Mouse (Mus musculus): ENCODE data around the gene Rasa3.

The Rasa3 gene

GRCm38 (mm10) chr8:13647591-13647990, 29.8 kb downstream of the Rasa3 start:
- peak; percentile 90 for DNase-seq

GRCm38 (mm10) chr8:13644932-13645676, 32.3 kb downstream of the Rasa3 start:
- DNase-seq, result peak; percentile 98

DNA sequence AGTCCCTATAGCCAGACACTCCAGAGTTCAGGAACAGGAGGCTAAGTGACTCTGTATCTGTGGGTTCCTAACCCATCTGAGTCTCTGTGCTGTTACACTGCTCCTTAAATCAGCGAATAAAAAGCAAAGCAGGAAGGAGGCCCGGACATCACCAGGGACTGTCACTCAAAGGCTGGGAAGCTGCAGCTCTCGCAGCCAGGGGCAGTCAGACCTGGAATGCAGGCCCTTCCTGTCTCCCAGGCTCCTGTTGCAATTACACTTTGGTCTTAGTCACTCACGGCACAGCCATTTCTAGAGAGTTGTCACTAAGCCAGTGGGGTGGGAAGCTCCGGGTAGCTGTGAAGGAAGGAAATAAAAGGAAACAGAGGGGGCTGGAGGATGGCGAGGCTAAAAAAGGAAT, 33.2 kb downstream of the Rasa3 start:
- peak; percentile 98 for DNase-seq

DNA sequence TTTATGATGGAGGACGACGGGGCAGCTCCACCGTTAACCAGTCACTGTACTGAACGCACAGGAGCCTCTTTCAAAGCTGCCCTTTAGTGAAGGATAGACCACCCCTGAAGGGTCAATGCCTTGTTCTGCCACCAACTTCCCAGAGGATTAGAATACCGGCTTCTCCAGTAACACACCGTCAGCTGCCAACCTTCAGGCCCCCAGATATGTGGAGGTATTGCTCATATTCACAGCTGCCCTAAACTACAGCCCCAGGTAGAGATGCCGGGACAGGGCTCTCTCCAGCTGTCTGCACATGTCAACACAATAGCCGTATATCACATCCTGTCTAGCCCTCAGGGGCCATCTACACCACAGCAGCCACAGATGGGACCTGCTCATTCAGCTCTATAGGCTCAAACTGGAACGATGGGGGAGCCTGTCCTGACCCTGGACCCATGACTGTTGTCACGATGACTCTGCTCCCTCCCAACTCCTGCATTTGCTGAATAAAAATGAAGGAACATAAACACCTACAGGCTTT, 34.7 kb downstream of the Rasa3 start:
- peak; percentile 90 for DNase-seq

DNA sequence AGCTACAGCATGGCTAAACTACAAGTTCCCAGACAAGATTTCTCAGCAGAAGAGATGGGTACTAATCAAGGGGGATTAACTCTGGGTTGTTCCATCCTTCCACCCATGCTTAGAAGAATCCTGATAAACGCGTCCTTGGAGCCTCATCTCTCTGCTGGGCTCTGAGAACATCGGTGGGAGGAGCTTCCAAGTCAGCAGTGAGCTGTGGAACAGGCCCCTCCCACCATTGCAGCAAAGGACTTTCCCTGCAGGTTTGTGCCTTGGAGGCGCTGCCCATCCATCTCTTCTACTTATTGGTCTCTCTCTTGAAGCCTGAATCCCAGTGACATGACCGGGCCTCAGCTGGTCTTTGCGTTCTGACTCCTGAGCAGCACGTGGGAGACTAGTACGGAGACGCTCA, 36.2 kb downstream of the Rasa3 start:
- peak; percentile 93 for DNase-seq

DNA sequence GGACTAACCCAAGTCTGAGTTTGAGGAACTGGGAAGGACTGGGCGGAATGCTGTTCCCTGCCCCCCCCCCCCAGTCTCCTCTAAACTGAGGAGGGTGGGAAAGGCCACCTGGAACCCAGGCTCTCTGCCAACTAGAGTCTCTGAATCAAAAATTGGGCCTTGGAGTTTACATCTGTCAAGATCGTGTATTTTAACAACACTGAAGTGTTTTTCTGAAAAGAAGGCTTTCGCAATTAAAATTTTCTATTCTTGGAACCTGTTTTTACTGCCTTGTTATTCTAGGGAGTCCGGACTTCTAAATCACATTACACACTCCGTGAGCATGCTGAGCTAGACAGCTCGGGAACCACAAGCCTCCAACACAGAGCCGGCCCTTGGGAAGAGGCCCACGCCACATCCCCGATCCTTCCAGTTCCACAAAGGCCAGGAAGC, 36.9 kb downstream of the Rasa3 start:
- peak; percentile 97 for DNase-seq

- peak; percentile 96 for DNase-seq
Measured at GRCm38 (mm10) chr8:13633107-13633506, 44.3 kb downstream of the Rasa3 start.

- DNase-seq, result peak; percentile 92
Measured at GRCm38 (mm10) chr8:13632309-13632708, 45.1 kb downstream of the Rasa3 start.

GRCm38 (mm10) chr8:13630754-13631153, 46.6 kb downstream of the Rasa3 start:
- peak; percentile 86 for DNase-seq

GRCm38 (mm10) chr8:13630171-13630570, 47.2 kb downstream of the Rasa3 start:
- DNase-seq, result peak; percentile 90

DNA sequence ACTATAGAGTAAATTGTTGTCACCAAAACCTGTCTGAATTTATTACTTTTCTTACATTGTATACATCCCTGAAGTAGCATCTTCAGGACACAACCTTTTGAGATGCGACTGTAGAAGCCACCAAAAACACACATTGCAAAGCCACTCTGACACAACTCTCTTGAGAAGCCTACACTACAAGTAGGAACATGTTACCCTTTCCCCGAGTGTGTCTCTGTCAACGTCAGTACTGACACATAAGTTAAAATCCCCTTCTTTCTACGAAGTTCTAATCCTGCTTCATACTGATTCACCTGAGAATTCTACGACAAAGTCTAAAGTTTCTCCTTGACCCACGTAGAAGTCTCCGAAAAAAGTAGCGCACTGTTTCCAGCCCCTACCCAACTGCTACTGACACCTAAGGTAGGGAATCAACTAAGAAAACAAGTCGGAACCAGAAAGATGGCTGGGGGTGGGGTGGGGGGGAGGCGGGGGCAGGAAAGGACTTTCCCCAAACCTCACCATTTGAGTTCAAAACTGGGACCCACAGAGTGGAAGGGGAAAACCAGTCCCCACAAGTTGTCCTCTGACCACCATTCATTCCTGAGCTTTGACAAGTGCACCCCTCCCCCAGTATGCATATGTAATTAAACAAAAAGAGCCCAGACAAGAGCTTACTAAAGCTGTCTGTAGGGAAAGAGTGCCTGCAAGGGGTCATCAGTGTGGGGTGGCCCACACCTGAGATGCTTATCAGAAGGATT, 47.9 kb downstream of the Rasa3 start:
- no peak for DNase-seq

DNA sequence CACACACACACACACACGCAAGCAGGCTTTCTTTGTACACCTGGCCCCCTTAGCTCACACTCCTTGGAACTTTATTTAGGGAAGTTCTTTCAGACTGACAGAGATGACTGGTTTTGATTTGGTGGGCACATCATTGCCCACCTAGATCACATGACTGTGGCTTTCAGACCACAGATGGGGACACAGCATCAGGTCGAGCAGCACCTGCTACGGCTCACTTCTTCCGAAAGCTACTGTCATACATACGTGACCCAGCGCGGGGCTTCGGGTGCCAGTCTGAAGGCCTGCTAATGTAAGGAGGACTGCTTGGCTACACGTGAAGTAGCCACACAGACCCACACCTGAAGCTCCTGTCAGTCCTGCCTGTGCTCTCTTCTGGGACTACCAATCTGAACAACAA, 49.3 kb downstream of the Rasa3 start:
- no peak for DNase-seq

GRCm38 (mm10) chr8:13627591-13627990, 49.8 kb downstream of the Rasa3 start:
- DNase-seq, result no peak

GRCm38 (mm10) chr8:13626114-13626513, 51.3 kb downstream of the Rasa3 start:
- DNase-seq, result peak; percentile 90

- DNase-seq, result peak; percentile 94
Measured at GRCm38 (mm10) chr8:13625281-13625970, 52.0 kb downstream of the Rasa3 start.

GRCm38 (mm10) chr8:13624863-13625262, 52.5 kb downstream of the Rasa3 start:
- DNase-seq, result peak; percentile 97

- DNase-seq, result peak; percentile 100
Measured at GRCm38 (mm10) chr8:13623911-13624421, 53.4 kb downstream of the Rasa3 start.

DNA sequence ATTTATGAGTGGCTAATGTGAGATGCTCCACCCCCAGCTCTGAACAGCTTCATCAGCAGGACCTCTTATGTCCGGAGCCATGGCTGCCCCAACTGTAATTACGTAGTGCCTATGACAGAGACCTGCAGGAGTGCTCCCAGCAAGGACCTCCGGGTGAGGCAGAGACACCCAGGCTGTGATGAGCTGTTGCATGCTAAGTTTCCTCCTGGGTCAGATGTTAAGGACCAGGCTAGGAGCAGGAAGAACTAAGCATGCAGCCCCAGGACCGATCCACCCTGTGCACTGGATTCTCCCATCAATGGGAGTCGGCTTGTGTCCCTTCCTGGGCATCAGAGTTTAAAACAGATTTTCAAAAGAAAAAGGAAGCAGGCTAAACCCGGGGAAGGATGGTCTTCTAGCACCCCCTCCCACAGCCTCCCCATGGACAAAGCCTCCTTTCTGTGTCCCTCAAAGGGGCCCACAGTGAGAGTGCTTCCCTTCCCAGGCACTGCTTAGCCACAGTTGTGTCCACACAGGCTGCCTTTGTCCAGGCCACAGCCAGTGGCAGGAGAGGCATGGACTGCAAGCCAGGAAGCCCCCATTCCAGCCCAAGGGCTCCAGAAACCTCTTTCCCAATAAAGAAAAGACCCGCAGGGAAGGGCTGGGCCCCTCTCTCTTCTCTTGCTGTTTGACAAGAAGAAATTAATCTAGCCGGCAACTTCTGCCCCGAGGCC, 54.2 kb downstream of the Rasa3 start:
- peak; percentile 93 for DNase-seq

- peak; percentile 96 for DNase-seq
Measured at GRCm38 (mm10) chr8:13620226-13620920, 57.0 kb downstream of the Rasa3 start.

DNA sequence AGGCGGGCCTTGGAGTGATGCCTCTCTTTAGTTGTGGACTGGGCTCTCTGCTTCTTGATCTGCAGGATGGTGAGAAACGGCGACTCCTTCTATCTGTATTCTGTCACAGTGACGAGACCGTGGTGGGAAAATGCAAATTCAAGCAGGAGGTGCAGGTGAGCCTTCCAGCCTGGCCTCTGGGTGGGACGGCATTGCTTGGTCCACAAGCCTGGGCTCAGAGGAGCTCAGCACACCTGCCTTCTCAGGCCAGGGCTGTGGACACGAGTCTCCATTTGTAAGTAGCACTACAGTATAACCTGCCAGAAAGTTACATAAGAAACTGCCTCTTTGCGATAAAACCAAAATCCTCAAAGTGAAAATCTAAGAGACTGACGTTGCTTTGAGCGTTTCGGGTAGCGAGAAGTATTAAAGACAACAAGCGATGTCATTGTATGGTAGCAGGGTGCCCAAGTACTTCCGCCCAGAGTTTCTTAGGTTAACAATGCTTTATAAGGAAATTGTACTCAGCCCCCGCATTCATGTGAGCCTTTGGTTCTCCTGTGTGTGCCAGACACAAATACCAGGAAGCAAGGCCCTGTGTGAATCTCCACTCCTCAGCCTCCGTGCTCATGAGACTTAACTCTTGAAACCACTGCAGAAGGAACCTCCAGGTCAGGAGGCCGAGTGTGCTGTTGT, 60.4 kb downstream of the Rasa3 start:
- DNase-seq, result peak; percentile 93

DNA sequence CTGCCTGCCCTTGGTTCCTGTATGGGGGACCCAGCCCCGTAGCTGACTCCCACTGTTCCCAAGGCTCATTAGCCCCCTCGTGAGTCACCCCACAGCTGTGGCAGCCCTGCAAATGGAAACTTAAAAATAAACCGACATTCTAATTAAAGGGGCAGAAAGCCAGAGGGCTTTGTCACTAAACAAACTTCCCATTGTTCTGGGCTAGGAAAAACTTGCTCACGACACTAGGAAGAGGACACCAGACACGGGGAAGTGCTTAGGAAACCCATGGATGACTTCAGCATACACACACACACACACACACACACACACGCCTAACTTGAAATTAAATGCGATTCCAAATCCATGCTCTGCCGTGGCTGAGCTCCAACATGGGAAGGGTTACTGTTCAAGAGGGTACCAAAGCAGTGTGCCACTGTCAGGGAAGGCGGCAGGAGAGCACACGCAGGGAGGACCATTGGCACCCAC, 62.4 kb downstream of the Rasa3 start:
- DNase-seq, result peak; percentile 97

Data from heart, adult 11 months (tissue).